Mouse (Mus musculus) heart, postnatal 0 days (tissue): ENCODE measurements at regions not wholly inside any gene's neighbourhood (a gene's known extent, or its start where the extent isn't known, plus 50 kb on each side); places are given as distances from the start of the nearest gene placed in this dataset.

Experiments used
- CTCF ChIP-seq: IDR thresholded peaks from 2 replicates; pipeline ENCODE4 v1.5.1; 2016; ENCODE audit warnings: antibody characterized with exemption, control low read depth, low read depth
- EP300 ChIP-seq: IDR thresholded peaks from 2 replicates; pipeline ENCODE4 v1.6.1; 2016; ENCODE audit warnings: antibody characterized with exemption, low read depth

DNA sequence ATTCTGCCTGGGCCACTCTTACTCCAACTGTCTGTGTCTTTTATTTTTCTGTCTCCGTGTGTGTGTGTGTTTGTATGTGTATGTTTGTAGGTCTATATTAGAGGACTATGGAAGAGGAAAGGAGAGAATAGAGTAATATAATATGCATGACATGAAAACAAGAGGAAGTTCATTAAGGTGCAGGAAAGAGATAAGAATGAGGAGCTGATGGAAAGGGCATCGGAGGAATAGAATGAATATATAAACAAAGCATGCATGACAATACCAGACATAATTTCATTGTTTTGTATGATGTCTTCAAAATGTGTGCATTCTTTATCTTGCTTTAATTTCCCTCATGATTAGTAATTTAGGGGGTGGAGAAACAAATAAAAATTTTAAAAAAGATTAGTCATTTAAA, 147.3 kb upstream of the Sema3a start:
- TF ChIP-seq CTCF (no peak), EP300 (no peak)
